Mouse (Mus musculus): ENCODE results near the gene Vps13d. TPM values are rescaled to one million over a fixed set of nuclear protein-coding genes. Genes with fewer than 3 reads are reported as not detected.

Vps13d gene
- polyA plus RNA-seq, 1 experiment from 2014 or later: 3.5 TPM

DNA sequence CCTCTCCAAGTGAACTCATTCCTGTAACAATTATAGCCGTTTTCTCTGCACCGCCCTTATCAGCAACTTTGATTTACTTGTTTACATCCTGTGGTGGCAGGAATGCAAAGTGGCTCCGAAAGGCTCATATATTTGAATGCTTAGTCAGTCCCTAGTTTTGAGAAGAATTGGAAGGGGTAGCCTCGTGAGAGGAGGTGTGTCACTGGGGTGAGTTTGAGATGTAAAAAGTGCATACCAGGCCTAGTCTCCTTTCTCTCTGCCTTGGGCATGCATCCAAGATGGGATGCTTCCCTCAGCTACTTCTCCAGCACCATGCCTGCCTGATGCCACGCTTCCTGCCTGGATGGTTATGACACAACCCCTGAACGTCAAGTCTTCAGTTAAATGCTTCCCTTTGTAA is 225.8 kb downstream of the Vps13d start:
- Histone ChIP-seq H3K9me3 (replicated peaks) (no peaks in the 10 kb centered on the region), H3K4me2 (no peak overlapping the region), H3K27ac (no peak overlapping the region), H3K36me3 (peaks cover 13% of the 10 kb centered on the region), H3K4me3 (no peak overlapping the region), H3K4me1 (0 out of 2 replicates have a peak, but pooled peaks cover 2% of the 10 kb centered on the region), H3K9ac (no peak overlapping the region), H3K27me3 (replicated peaks) (no peaks in the 10 kb centered on the region)
- WGBS (ENCODE audit: insufficient replicate concordance): 64% methylated on average over 6 of the region's 6 CpGs
- no peak for ATAC-seq

DNA sequence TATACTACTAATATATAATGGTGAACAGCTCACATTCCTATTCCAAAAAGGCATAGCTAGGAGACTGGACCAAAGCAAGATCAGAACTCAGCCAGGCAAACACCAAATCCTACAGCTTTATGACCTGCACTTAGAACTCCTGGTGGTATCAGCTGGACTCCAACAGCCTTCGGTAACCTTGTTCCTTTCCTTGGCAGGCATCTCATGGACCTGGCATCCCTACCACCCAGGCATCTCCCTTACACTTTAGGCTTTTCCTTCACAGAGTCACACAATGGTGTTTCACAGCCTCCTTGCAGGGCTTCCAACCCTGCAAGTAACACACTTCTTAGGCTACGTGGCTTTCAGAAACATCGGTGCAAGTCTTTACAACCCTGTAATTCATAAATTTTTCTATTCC is 226.4 kb downstream of the Vps13d start:
- ATAC-seq: no peak
- no peak overlapping the region for H3K9ac ChIP-seq
- no peak overlapping the region for H3K4me3 ChIP-seq
- WGBS (ENCODE audit: insufficient replicate concordance): 97% methylated on average over 3 of the region's 3 CpGs
- H3K4me1 ChIP-seq: 0 out of 2 replicates have a peak, but pooled peaks cover 8% of the 10 kb centered on the region
- no peak overlapping the region for H3K4me2 ChIP-seq
- no peaks in the 10 kb centered on the region for H3K9me3 ChIP-seq (replicated peaks)
- no peaks in the 10 kb centered on the region for H3K27me3 ChIP-seq (replicated peaks)
- H3K36me3 ChIP-seq: peaks cover 13% of the 10 kb centered on the region
- no peak overlapping the region for H3K27ac ChIP-seq

DNA sequence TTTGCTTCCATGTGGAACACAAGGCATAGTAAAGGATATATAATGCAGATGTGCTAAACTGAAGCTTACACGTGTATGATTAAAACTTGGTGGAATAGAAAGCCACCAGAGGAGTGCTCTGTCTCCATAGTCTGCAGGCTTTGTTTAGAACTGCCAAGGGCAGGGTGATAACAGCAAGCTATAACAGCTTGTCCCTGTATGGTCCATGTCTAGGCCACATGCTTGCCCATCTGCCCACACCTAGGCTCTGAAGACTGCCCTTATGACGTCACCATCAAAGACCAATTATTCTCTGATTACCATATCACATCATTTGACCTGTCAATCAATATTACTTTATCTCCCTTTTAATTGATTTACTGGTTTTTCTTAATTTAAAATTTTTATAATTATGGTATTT is 229.6 kb downstream of the Vps13d start:
- H3K4me3 ChIP-seq: no peak overlapping the region
- ATAC-seq: no peak
- 69% methylated on average over 2 of the region's 2 CpGs for WGBS (ENCODE audit: insufficient replicate concordance)
- H3K9ac ChIP-seq: no peak overlapping the region
- no peaks in the 10 kb centered on the region; the same call in 1 of the 2 replicates for H3K27me3 ChIP-seq (replicated peaks)
- H3K4me1 ChIP-seq: 0 out of 2 replicates have a peak, but pooled peaks cover 15% of the 10 kb centered on the region
- no peak overlapping the region for H3K4me2 ChIP-seq
- H3K9me3 ChIP-seq (replicated peaks): no peaks in the 10 kb centered on the region
- H3K36me3 ChIP-seq: peaks cover 10% of the 10 kb centered on the region; the same call in 1 of the 2 replicates
- H3K27ac ChIP-seq: no peak overlapping the region

DNA sequence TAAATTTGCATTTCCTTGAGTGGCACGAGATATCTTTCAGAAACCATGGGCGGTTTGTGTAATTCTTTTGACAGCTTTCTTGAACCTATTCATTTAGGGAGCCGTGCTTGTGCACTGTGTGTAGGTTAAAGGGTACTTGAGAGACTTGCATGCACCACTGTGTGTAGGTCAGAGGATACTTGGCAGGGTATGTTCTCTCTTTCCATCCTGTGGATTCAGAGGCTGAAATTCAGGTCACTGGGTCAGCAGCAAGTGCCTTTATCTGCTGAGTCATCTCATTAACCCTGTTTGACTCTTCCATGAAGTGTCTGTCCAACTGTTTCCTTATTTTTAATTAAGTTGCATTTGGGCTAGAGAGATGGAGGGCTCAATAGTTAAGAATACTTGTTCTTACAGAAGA is 233.1 kb downstream of the Vps13d start:
- ATAC-seq: no peak
- no peak overlapping the region for H3K4me2 ChIP-seq
- H3K4me3 ChIP-seq: no peak overlapping the region
- H3K27me3 ChIP-seq (replicated peaks): no peaks in the 10 kb centered on the region; the same call in 1 of the 2 replicates
- no peaks in the 10 kb centered on the region for H3K36me3 ChIP-seq
- H3K27ac ChIP-seq: no peak overlapping the region
- peaks cover 23% of the 10 kb centered on the region; the same call in 1 of the 2 replicates for H3K4me1 ChIP-seq
- no peak overlapping the region for H3K9ac ChIP-seq
- no peaks in the 10 kb centered on the region for H3K9me3 ChIP-seq (replicated peaks)
- 81% methylated on average over 3 of the region's 3 CpGs for WGBS (ENCODE audit: insufficient replicate concordance)

DNA sequence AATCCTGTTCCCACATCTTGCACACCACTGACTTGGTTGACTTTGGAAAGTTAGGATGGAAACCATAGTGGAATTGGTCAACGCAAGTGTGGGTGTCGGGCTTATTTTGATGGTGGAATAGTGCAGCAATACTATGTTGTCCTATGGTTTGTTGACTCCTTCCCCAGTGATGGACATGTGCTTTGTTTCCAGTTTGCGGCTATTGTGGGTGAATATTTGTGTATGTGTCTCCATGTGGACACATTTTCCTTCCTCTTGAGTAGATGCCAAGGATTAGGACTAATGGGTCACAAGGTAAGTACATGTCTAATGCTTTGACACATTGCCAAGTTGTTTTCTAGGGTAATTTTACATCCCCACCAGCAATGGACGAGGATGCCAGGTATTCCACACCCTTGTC is 233.6 kb downstream of the Vps13d start:
- H3K4me1 ChIP-seq: peaks cover 23% of the 10 kb centered on the region; the same call in 1 of the 2 replicates
- no peak overlapping the region for H3K4me2 ChIP-seq
- no peak overlapping the region for H3K9ac ChIP-seq
- no peaks in the 10 kb centered on the region for H3K9me3 ChIP-seq (replicated peaks)
- H3K27ac ChIP-seq: peak overlapping the region; percentile 54; the same call in 1 of the 2 replicates
- H3K36me3 ChIP-seq: no peaks in the 10 kb centered on the region
- H3K27me3 ChIP-seq (replicated peaks): no peaks in the 10 kb centered on the region; the same call in 1 of the 2 replicates
- ATAC-seq: no peak
- no peak overlapping the region for H3K4me3 ChIP-seq
- 80% methylated on average over 4 of the region's 4 CpGs for WGBS (ENCODE audit: insufficient replicate concordance)

DNA sequence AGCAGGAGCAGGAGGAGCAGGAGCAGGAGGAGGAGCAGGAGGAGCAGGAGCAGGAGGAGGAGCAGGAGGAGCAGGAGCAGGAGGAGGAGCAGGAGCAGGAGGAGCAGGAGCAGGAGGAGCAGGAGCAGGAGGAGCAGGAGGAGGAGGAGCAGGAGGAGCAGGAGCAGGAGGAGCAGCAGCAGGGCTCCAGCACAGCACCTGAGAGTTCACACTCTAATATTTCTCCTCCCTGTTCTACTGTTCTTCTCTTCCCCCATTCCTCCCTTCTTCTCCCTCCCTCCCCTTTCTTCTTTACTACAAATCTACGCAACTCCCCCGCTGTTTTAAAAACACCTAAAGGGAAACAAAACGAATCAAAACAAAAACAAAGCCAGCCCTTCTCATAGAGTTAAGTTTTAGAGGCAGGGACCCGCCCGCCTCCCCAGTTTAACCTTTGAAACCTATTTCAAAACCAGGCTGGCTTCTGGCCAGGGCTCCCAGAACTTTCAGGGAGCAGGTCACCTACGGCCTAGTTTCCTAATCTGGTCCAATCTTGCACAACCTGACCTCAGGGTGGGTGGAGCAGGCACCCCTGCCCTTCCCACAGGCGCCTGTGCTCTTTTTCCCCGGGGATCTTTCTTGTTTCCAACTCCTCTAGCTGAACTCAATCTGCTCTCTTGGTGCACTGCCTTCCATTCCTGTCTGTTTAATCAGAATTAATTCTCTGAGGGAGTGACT is 234.5 kb downstream of the Vps13d start:
- Histone ChIP-seq H3K27me3 (replicated peaks) (no peaks in the 10 kb centered on the region; the same call in 1 of the 2 replicates), H3K9me3 (replicated peaks) (no peaks in the 10 kb centered on the region), H3K36me3 (no peaks in the 10 kb centered on the region), H3K4me3 (no peak overlapping the region), H3K4me2 (no peak overlapping the region), H3K9ac (no peak overlapping the region), H3K27ac (peak overlapping the region; percentile 54; the same call in 1 of the 2 replicates), H3K4me1 (peaks cover 23% of the 10 kb centered on the region; the same call in 1 of the 2 replicates)
- WGBS (ENCODE audit: insufficient replicate concordance): 47% methylated on average over 8 of the region's 8 CpGs
- ATAC-seq: peak; percentile 74

DNA sequence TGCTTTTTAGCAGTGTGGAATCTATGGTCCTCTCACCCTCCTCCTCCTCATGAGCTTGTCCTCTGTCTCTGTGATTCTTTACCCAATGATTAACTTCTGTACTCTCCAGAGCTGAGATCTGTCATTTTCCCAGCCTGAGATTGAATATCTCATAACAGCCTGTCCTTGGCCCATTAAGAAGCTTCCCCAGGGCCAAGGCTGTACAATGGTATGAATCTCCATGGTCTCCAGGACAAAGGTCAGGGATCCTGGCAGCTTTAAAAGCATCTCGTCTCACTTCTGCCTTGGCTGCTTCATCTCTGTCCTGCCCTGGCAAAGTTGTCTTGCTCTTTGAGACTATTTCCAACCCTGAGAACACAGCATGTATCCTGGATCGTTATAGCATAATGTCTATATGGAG is 237.1 kb downstream of the Vps13d start:
- 63% methylated on average over 2 of the region's 2 CpGs for WGBS (ENCODE audit: insufficient replicate concordance)
- Histone ChIP-seq H3K4me3 (no peak overlapping the region), H3K4me1 (peaks cover 15% of the 10 kb centered on the region; the same call in 1 of the 2 replicates), H3K9ac (no peak overlapping the region), H3K27ac (peak overlapping the region; percentile 43; the same call in 1 of the 2 replicates), H3K27me3 (replicated peaks) (no peaks in the 10 kb centered on the region; the same call in 1 of the 2 replicates), H3K4me2 (no peak overlapping the region), H3K9me3 (replicated peaks) (no peaks in the 10 kb centered on the region), H3K36me3 (no peaks in the 10 kb centered on the region)
- ATAC-seq: no peak

DNA sequence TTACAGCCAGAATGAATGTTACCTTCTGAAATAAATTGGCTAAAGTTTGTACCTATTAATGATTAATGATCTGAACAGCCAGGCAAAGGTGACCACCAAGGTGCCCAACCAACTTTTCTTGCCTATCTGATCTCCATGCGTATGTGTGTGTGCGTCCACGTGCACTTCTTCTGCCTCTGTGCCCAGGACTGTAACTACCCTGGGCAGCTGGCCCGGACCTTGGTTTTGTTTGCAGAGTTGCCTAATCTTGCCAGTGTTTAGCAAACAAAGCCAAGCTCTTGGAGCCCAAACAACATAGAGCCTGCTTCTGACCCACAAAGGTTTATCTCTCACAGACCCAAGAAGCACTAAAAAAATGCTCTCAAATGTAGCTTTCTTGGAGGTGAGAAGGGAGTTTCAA is 237.6 kb downstream of the Vps13d start:
- no peaks in the 10 kb centered on the region; the same call in 1 of the 2 replicates for H3K27me3 ChIP-seq (replicated peaks)
- no peaks in the 10 kb centered on the region for H3K36me3 ChIP-seq
- 0 out of 2 replicates have a peak, but pooled peaks have one; percentile 41 for ATAC-seq
- no peaks in the 10 kb centered on the region for H3K9me3 ChIP-seq (replicated peaks)
- no peak overlapping the region for H3K4me3 ChIP-seq
- WGBS (ENCODE audit: insufficient replicate concordance): 68% methylated on average over 4 of the region's 4 CpGs
- H3K4me2 ChIP-seq: no peak overlapping the region
- H3K27ac ChIP-seq: no peak overlapping the region
- H3K4me1 ChIP-seq: peaks cover 15% of the 10 kb centered on the region; the same call in 1 of the 2 replicates
- no peak overlapping the region for H3K9ac ChIP-seq

DNA sequence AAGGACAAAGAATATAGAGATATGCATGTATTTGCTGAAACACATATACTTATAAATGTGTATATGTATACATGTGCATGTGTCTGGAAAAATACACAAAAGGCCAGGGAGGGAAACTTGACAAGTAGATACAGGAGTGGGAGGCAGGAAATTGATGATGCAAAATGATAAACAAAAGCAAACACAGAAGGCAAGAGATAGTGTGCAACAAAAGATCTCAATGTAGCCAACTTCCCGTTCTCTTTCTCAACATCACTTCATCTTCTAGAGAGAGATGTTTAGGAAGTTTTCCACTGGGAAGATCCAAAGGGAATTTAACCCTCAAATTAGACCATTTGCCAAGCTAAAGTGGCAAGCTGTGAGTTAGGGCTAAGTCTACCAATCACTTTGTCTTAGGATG is 238.5 kb downstream of the Vps13d start:
- ATAC-seq: no peak
- no peak overlapping the region for H3K27ac ChIP-seq
- H3K4me2 ChIP-seq: no peak overlapping the region
- WGBS (ENCODE audit: insufficient replicate concordance): 31% methylated on average over 1 of the region's 1 CpGs
- H3K9ac ChIP-seq: no peak overlapping the region
- H3K36me3 ChIP-seq: no peaks in the 10 kb centered on the region
- no peaks in the 10 kb centered on the region; the same call in 1 of the 2 replicates for H3K27me3 ChIP-seq (replicated peaks)
- H3K4me3 ChIP-seq: no peak overlapping the region
- H3K4me1 ChIP-seq: peaks cover 15% of the 10 kb centered on the region; the same call in 1 of the 2 replicates
- no peaks in the 10 kb centered on the region for H3K9me3 ChIP-seq (replicated peaks)

DNA sequence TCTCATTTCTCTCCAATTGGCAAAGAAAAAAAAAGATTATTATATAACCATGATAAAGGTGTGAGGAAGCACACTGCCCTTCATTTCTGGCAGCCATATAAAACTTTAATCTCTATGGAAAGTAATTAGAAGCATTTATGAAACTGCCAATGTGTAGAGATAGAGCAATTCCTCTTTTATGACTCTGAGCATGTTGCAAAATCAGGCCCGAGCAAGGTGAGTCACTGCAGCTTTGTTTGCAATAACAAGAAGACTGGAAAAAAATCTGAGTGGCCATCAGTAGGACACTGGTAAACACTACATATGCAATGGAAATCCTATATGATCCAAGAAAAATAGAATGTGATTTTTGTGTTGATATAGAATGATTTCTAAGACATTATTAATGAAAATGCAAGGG is 238.9 kb downstream of the Vps13d start:
- 59% methylated on average over 1 of the region's 1 CpGs for WGBS (ENCODE audit: insufficient replicate concordance)
- Histone ChIP-seq H3K4me2 (no peak overlapping the region), H3K4me1 (peaks cover 17% of the 10 kb centered on the region), H3K27ac (no peak overlapping the region), H3K9ac (no peak overlapping the region), H3K36me3 (no peaks in the 10 kb centered on the region), H3K4me3 (no peak overlapping the region), H3K9me3 (replicated peaks) (no peaks in the 10 kb centered on the region), H3K27me3 (replicated peaks) (no peaks in the 10 kb centered on the region; the same call in 1 of the 2 replicates)
- ATAC-seq: no peak

DNA sequence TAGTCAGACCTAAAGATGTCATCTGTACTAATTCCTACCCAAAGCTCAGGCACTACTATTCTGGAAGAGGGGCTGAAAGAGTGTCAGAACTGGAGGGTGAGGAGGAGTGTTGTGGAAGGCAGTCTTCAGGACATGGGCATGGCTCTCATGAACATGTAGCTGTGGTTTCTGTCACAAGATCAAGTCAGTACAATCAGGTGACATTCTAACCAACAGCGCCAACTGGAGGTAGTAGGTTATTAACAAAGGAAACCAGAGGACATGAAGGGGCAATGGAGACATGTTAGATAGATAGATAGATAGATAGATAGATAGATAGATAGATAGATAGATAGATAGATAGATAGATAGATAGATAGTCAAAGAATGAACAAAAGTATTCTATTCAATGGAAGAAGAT is 241.4 kb downstream of the Vps13d start:
- Histone ChIP-seq H3K9ac (no peak overlapping the region), H3K4me3 (no peak overlapping the region), H3K4me2 (no peak overlapping the region), H3K4me1 (peaks cover 37% of the 10 kb centered on the region), H3K27me3 (replicated peaks) (no peaks in the 10 kb centered on the region), H3K9me3 (replicated peaks) (no peaks in the 10 kb centered on the region), H3K36me3 (no peaks in the 10 kb centered on the region), H3K27ac (no peak overlapping the region)
- 78% methylated on average over 1 of the region's 1 CpGs for WGBS (ENCODE audit: insufficient replicate concordance)
- no peak for ATAC-seq

DNA sequence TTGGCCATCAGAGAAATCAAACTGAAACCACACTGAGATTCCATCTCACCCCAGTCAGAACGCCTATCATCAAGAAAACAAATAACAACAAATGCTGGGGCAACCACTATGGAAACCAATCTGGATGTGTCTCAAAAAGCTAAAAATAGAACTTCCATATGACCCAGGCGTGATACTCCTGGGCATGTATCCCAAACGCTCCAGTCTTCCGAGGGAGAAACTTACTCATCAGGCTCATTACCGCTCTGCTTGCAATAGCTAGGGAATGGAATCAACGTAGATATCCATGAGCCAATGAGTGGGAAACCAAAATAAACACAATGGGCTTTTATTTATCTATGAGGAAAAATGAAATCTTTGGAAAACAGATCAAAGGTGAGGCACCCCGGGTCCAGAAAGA is 242.9 kb downstream of the Vps13d start:
- Histone ChIP-seq H3K4me2 (no peak overlapping the region), H3K36me3 (no peaks in the 10 kb centered on the region), H3K27ac (no peak overlapping the region), H3K27me3 (replicated peaks) (no peaks in the 10 kb centered on the region), H3K9ac (no peak overlapping the region), H3K4me3 (no peak overlapping the region), H3K4me1 (peaks cover 40% of the 10 kb centered on the region), H3K9me3 (replicated peaks) (no peaks in the 10 kb centered on the region)
- ATAC-seq: no peak
- WGBS (ENCODE audit: insufficient replicate concordance): 77% methylated on average over 7 of the region's 7 CpGs
